Mouse (Mus musculus) stomach, postnatal 0 days (tissue): ENCODE measurements around the gene Rap1gap. TPM values are rescaled to one million over a fixed set of nuclear protein-coding genes. Genes with fewer than 3 reads are reported as not detected.

ENCODE experiments used
- ATAC-seq: fragments of 200-750 bp; cut with Nextera tagmentation; 2 replicates; pipeline ENCODE4 v1.8.0; 2017; ENCODE audit not compliant: low FRiP score, low TSS enrichment
- DNase-seq: peaks from one replicate; pipeline ENCODE4 v3.0.0-alpha.2; 2016; ENCODE audit warnings: low spot score
- H3K27ac ChIP-seq: fragments of 300-500 bp; sonication (generic); replicated peaks from 2 replicates; pipeline ENCODE4 v1.5.1; 2014; ENCODE audit warnings: mild to moderate bottlenecking, control low read depth
- H3K27me3 ChIP-seq: fragments of 300-500 bp; sonication (generic); 2 replicates; pipeline ENCODE4 v1.6.1; 2014; ENCODE audit warnings: low read length; ENCODE audit not compliant: control insufficient read depth, insufficient read depth
- H3K36me3 ChIP-seq: fragments of 300-500 bp; sonication (generic); 2 replicates; pipeline ENCODE4 v1.6.1; 2014; ENCODE audit warnings: low read length, mixed read lengths; ENCODE audit not compliant: control insufficient read depth, insufficient read depth
- H3K4me1 ChIP-seq: fragments of 300-500 bp; sonication (generic); replicated peaks from 2 replicates; pipeline ENCODE4 v1.6.1; 2014; ENCODE audit warnings: antibody characterized with exemption; ENCODE audit not compliant: control insufficient read depth, insufficient read depth
- H3K4me2 ChIP-seq: fragments of 300-500 bp; sonication (generic); replicated peaks from 2 replicates; pipeline ENCODE4 v1.6.1; 2014; ENCODE audit warnings: low read depth, mild to moderate bottlenecking, control low read depth, moderate library complexity
- H3K4me3 ChIP-seq: fragments of 300-500 bp; sonication (generic); 2 replicates; pipeline ENCODE4 v1.5.1; 2014; ENCODE audit warnings: low read depth, low read length, control low read depth
- H3K9ac ChIP-seq: fragments of 300-500 bp; sonication (generic); 2 replicates; pipeline ENCODE4 v1.6.1; 2014; ENCODE audit warnings: mild to moderate bottlenecking, low read length, control low read depth, mixed read lengths
- H3K9me3 ChIP-seq: fragments of 300-500 bp; sonication (generic); 2 replicates; pipeline ENCODE4 v1.6.1; 2016; ENCODE audit warnings: low read length; ENCODE audit not compliant: control insufficient read depth
- CTCF ChIP-seq: IDR thresholded peaks from 2 replicates; pipeline ENCODE4 v1.5.1; 2016; ENCODE audit warnings: antibody characterized with exemption, low read depth, mild to moderate bottlenecking, moderate library complexity
- EP300 ChIP-seq: optimal IDR thresholded peaks from 2 replicates; pipeline ENCODE3; 2016; ENCODE audit warnings: antibody characterized with exemption
- WGBS: fragments of 180-500 bp; shearing (Covaris S2); extraction: QIAGEN DNeasy Blood & Tissue Kit; methylation state at CpG from one replicate; pipeline ENCODE4 v1.1.7; 2014; 5-methylcytosine and 5-hydroxymethylcytosine counted together
- polyA plus RNA-seq: library from polyadenylated mRNA; unstranded; fragments of >200 nt; fragmentation: Nextera tagmentation; extraction: Ambion mirVana; gene quantifications from 2 replicates; pipeline ENCODE4 v1.2.1, GENCODE M21; 2015

The Rap1gap gene
- polyA plus RNA-seq, 1 experiment from 2014 or later: 70.1 TPM

DNA sequence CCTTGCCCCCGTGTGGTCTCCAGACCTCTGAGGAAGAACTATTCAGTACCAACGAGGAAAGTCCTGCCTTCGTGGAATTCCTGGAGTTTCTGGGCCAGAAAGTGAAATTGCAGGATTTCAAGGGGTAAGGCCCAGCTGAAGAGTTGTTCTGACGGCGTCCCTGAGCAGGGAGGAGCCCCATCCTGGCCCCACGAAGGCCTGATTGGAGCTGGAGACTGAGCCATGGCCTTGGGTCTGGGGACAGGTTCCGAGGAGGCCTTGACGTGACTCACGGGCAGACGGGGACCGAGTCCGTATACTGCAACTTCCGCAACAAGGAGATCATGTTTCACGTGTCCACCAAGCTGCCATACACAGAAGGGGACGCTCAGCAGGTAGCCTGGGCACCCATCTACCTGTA lies 53.1 kb downstream of the Rap1gap start:
- Histone ChIP-seq H3K27me3 (no peaks in the 10 kb centered on the region), H3K9me3 (no peaks in the 10 kb centered on the region), H3K4me1 (no peaks in the 10 kb centered on the region), H3K36me3 (no peaks in the 10 kb centered on the region; the same call in 1 of the 2 replicates), H3K9ac (no peak overlapping the region), H3K27ac (no peak overlapping the region), H3K4me2 (no peak overlapping the region), H3K4me3 (no peak overlapping the region)
- DNase-seq (no peak), ATAC-seq (no peak)
- TF ChIP-seq EP300 (no peak), CTCF (no peak)
- WGBS: 81% methylated on average over 15 of the region's 15 CpGs

DNA sequence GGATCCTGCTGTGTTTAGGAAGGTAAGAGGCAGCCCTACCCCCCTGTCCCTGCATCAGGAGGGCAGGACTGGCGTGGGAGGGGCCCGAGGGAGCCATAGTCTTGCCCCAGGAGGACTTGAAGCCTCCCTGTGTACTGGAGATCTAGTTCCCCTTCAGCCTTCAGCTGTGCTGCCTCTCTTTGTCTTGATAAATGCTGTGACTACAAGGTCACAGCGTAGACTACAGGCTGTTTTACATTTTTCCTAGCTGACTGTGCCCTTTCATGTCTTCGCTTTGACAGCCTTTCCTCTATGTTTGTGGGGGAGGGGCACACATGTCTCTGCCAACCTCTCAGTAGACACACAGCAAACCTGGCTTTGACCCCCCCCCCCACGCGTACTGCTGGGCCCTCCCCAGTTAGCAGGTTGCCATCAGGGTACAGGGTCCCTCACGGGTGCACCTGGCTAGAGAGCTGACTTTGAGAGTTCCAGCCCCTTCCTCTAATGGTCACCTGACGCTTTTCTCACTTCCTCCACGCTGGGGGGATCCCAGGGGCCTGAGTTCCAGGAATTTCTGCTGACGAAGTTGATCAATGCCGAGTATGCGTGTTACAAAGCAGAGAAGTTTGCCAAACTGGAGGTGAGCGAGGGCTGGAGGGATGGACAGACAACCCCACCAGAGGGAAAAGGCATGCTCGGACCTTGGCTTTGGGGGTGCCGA lies 55.0 kb downstream of the Rap1gap start:
- Histone ChIP-seq H3K4me3 (no peak overlapping the region), H3K36me3 (no peaks in the 10 kb centered on the region; the same call in 1 of the 2 replicates), H3K9ac (no peak overlapping the region), H3K9me3 (no peaks in the 10 kb centered on the region), H3K27me3 (no peaks in the 10 kb centered on the region), H3K4me2 (no peak overlapping the region), H3K4me1 (no peaks in the 10 kb centered on the region), H3K27ac (no peak overlapping the region)
- TF ChIP-seq EP300: no peak
- peak; percentile 10; the same call in 1 of the 2 replicates for TF ChIP-seq CTCF
- DNase-seq (no peak), ATAC-seq (no peak)
- WGBS: 39% methylated on average over 15 of the region's 15 CpGs

DNA sequence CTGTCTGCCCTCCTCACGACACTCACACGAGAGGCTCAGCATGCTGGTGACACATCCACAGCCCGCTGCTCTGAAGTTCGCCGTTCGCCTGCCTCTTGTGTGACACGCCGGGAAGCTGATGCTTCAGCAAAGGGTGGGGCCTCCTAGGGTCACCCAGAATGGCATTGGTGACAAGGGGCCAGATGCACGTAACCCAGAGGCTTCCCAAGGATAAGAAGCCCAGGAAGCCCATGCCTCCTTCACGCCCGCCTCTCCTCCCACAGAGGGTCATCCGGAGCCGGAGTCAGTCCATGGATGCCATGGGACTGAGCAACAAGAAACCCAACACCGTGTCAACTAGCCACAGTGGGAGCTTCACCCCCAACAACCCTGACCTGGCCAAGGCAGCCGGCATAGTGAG lies 57.0 kb downstream of the Rap1gap start:
- WGBS: 80% methylated on average over 14 of the region's 15 CpGs
- H3K36me3 ChIP-seq: no peaks in the 10 kb centered on the region
- no peak overlapping the region for H3K27ac ChIP-seq
- no peak overlapping the region for H3K4me3 ChIP-seq
- ATAC-seq (no peak), DNase-seq (peak; percentile 15)
- H3K27me3 ChIP-seq: no peaks in the 10 kb centered on the region
- no peak overlapping the region for H3K9ac ChIP-seq
- no peaks in the 10 kb centered on the region for H3K4me1 ChIP-seq
- H3K9me3 ChIP-seq: no peaks in the 10 kb centered on the region
- no peak overlapping the region for H3K4me2 ChIP-seq
- TF ChIP-seq CTCF: no peak
- TF ChIP-seq EP300: no peak

DNA sequence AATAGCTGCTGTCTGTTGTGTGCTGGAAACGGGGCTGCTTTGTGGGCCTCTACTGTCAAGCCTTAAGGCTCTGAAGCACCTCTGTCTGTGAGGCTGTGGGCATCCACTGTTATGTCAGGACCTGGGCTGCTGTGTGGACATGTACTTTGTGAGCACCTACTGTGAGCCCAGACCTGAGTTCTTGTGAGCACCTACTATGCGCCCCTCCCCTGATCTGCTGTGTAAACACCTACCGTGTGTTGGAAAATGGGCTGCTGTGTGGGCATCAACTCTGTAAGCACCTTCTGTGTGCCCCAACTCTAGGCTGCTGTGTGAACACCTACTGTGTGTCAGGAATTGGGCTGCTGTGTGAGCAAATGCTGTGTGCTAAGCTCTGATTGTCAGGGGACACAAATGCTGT lies 57.7 kb downstream of the Rap1gap start:
- ATAC-seq (no peak), DNase-seq (no peak)
- no peak overlapping the region for H3K4me3 ChIP-seq
- no peaks in the 10 kb centered on the region for H3K36me3 ChIP-seq
- H3K4me1 ChIP-seq: no peaks in the 10 kb centered on the region
- H3K27ac ChIP-seq: no peak overlapping the region
- H3K27me3 ChIP-seq: no peaks in the 10 kb centered on the region
- WGBS: 93% methylated on average over 3 of the region's 3 CpGs
- no peaks in the 10 kb centered on the region for H3K9me3 ChIP-seq
- TF ChIP-seq CTCF: no peak
- TF ChIP-seq EP300: no peak
- no peak overlapping the region for H3K4me2 ChIP-seq
- H3K9ac ChIP-seq: no peak overlapping the region

- no peaks in the 10 kb centered on the region for H3K4me1 ChIP-seq
- no peaks in the 10 kb centered on the region for H3K9me3 ChIP-seq
- H3K27me3 ChIP-seq: no peaks in the 10 kb centered on the region
- H3K9ac ChIP-seq: no peak overlapping the region
- no peaks in the 10 kb centered on the region for H3K36me3 ChIP-seq
- no peak overlapping the region for H3K4me2 ChIP-seq
- no peak overlapping the region for H3K27ac ChIP-seq
- no peak overlapping the region for H3K4me3 ChIP-seq
- DNase-seq (peak; percentile 77), ATAC-seq (no peak)
- 27% methylated on average over 12 of the region's 12 CpGs for WGBS
- TF ChIP-seq CTCF: peak; percentile 94
- no peak for TF ChIP-seq EP300
These were observed 58.3 kb downstream of the Rap1gap start for GRCm38 (mm10) chr4:137722692-137723427.

DNA sequence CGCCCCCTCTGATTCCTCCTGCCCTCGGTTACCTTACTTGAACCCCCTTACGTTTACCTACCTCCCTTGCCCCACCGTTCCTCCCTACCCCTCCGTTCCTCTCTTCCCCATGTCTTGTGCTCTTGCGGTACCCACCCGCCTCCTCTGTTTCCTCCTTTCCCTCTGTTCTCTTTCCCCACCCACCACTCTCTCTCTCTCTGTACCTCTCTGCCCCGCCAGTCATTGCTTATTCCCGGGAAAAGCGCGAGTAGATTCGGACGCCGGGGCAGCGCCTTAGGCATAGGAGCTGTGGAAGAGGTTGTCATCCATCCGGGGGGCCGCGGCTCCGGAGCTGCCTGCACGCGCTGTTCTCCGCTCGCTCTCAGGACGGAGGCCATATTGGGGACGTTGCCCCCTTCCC lies 59.0 kb downstream of the Rap1gap start:
- H3K27ac ChIP-seq: no peak overlapping the region
- ATAC-seq (no peak), DNase-seq (no peak)
- no peaks in the 10 kb centered on the region for H3K9me3 ChIP-seq
- 49% methylated on average over 25 of the region's 25 CpGs for WGBS
- no peaks in the 10 kb centered on the region for H3K4me1 ChIP-seq
- TF ChIP-seq EP300: no peak
- no peak for TF ChIP-seq CTCF
- H3K36me3 ChIP-seq: no peaks in the 10 kb centered on the region
- no peaks in the 10 kb centered on the region for H3K27me3 ChIP-seq
- no peak overlapping the region for H3K9ac ChIP-seq
- no peak overlapping the region for H3K4me3 ChIP-seq
- no peak overlapping the region for H3K4me2 ChIP-seq
